Mouse (Mus musculus) frontal cortex, postnatal 14 days (tissue): ENCODE results near the gene Mfsd4b3.
A peak's percentile ranks its signal among the peaks of the same experiment; 100 is the strongest.
"Not testable (repeated sequence)": the region's sequence is repeated elsewhere in the genome, so short reads cannot be mapped to it uniquely, and the experiment has no call there.

Source experiments
- DNase-seq, 2 experiments: peaks; one replicate each; pipeline ENCODE4 v3.0.0; 2022; ENCODE audit warnings: low spot score in 2 of 2

Mfsd4b3 gene

DNA sequence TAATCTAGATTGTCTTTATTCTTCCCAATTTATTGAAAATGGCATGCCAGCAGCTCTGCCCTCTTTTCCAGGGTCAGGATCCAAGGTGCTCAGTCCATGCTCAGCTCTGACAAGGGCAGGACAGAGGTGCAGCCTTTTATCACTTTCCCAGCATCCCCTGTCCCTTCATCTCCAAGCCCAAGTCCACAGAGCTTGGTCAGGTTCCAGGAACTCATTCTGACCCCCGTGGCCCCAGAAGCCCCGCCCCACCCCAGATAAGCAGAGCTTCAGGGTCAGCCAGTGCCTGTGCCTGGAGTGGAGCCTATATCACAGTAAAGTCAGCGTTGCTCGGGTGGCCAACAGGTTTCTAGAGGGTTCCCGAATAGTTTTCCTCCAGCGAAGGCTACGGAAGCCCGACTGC is 35.4 kb downstream of the Mfsd4b3 start:
- DNase-seq: not testable (repeated sequence)

DNA sequence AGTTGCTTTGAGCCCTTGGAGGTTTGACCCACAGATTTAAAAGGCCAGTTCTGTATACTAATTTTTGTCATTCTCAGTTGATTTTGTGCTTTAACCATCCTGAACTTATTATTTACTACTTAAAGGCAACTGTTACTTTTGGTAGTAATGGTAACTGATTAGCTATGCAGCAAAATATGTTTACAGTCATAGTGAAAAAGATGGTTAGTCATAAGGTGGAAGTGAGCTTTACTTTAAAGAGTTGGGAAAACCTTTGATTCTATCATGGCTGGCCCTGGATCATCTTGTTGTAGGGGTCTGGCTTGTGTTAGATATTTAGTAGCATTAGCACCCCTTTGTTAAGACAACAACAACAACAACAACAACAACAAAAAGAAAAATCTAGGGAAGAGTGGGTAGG is 47.3 kb downstream of the Mfsd4b3 start:
- no peak for DNase-seq

DNA sequence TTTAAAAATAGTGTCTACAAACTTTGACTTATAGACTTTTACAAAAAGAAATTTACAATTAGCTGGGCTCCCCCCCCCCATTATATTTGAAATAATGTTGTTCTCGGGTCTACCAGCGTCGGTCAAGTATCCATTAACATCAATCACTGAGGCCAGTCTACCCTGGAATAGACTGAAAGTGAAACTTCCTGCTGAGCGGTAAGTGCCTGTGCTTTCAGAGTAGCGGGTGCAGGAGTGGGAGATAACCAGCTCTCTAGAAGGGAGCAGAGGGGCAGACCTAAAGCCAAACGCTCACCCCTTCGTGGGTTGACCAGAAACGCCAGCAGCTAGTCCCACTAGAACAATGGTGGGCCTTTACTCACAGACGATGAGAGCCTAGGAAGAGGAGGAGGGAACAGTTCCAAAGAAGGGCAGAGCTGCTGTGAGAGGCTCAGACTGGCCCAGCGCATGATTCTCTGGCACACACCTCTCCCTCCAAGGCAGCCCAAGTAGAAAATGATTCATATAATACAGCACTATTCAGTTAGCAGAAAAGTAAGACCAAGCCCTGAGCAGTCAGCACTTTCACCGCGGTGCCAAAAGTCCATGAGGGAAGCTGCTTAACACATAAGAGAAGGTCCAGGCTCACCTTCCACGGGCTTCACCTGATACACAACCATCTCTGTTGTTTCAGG is 51.0 kb downstream of the Mfsd4b3 start:
- no peak for DNase-seq

DNA sequence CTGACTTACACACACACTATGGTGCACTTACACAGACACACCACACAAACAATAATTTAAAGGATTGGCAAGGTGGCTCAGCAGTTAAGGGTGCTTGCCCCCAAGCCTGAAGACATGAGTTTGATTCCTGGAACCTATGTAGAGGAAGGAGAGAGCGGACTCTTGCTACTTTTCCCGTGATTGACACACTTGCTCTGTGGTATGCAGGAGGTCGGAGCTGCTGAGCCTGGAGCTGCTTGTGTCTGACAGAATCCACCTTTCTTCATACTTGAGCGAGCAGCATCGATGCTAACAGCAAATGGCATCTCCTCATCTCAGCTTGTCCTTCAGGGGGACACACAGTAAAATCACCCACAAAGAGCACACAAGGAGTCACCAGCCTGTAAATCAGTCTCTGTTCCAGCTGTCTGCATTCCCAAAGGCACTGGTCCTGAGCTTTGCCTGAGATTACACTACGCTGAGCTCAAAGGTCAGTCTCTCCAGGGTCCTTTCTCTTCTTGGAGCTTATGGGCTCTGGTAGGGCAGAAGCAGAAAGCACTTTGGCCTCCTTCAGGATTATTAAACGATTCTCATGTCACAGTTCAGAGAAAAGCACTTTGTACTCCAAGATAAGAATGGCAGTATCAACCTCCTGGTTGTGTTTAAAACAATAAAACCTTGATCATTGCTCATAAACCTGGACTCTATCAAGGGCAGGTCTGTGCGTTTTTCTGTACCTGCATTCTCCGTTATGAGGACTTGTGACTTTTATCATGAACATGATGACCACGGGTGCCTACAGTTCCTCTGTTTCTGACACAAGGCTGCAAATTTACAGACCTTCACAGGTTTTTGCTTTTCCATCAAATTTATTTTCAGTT is 52.9 kb downstream of the Mfsd4b3 start:
- no peak for DNase-seq

DNA sequence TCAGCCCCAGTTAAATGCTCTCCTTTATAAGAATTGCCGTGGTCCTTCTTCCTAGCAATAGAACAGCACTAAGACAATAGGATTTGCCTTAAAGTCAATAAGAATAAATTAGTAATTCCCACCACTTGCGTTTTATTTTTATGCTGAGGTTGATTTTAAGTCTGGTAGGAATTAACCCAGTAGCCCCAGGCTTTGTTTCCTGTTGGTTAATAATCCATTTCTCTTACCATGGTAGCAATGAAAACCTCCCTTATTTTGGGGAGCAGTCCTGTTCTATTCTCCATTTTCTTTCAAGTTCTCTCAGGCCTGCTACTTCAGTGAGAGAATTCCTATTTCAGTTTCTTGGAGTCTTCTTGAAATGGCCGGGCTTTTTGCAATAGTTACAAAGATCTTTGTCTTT is 55.8 kb downstream of the Mfsd4b3 start:
- no peak for DNase-seq

DNA sequence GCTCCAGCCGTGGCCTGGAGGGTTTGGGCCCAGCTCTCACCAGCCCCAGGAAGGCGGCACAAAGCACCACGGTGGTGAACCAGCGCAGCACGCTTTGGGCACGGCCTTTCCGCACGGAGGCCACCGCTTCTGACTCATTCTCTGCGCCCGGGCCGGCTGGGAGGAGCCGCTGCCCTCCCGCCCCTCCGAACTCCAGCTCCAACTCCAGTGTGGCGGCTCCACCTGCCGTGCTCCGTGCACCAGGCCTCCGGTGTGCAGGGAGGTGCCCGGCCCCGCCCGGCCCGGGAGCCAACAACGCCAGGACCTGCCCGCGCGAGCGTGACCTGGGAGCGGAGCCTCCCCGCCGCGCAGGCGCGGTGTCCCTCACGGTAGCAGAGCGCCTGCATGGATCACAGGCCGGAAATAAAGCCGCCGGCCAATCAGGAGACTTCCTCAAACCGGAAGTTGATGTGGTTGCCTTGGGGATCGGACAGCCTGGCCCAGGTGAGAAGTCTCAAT is 61.0 kb downstream of the Mfsd4b3 start, which contains the start of gene Mfsd4b4:
Gene Mfsd4b4 (minus strand): TSS at position 365 of the 498 bp plus-strand sequence.
- peak; percentile 74 to 79 for DNase-seq
